Mouse (Mus musculus): ENCODE measurements at regions not wholly inside any gene's neighbourhood (a gene's known extent, or its start where the extent isn't known, plus 50 kb on each side); places are given as distances from the start of the nearest gene placed in this dataset.
"Not testable (repeated sequence)": the region's sequence is repeated elsewhere in the genome, so short reads cannot be mapped to it uniquely, and the experiment has no call there.

- DNase-seq (ENCODE audit: low spot score), result no peak
Observed at GRCm38 (mm10) chr3:8163030-8163429, 1446.9 kb downstream of the Zfp704 start.

GRCm38 (mm10) chr3:8161997-8162756 is 1447.7 kb downstream of the Zfp704 start:
- no peak for DNase-seq (ENCODE audit: low spot score)

DNA sequence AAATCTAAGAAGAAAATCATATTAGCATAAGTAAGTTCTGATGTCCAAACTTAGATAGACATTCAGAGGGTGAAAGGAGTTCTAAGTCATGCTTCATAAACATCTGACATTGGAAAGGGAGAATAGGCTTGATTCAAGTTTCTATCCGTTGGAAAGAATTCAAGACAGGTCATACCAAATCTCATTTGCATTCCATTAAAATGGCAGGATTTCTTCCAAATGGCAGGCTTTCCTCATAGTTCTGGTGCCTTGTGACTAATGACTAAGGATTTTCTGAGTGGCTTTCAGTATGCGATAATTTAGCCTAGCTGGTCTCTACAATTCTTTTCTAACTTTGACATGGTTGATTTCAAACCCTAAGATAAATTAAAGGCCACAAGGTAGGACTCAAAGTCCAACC is 1466.9 kb downstream of the Zfp704 start:
- DNase-seq (ENCODE audit: low spot score), result no peak

- no peak for DNase-seq (ENCODE audit: low spot score)
Observed at GRCm38 (mm10) chr3:8142190-8142589, 1467.7 kb downstream of the Zfp704 start.

DNA sequence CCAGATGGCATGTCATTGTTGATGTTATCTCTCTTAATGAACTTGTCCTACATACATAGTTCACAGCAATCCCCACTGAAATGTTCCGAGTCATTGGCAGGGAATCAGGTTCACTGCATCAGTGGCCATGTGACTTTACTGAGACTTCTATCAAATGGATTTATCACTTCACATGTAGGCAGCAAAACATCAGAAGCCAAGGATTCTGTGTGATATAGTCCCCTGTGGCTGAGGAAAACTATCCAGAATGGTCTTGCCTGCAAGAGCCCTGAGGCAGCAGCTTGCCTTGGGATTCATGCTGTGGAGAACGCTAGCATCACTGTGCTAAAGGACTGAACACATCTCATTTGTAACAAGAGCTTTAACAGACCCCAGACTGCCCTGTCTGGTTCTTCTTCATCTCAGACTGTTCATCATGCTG is 1468.2 kb downstream of the Zfp704 start:
- no peak for DNase-seq (ENCODE audit: low spot score)

GRCm38 (mm10) chr3:8123641-8124040 is 1486.2 kb downstream of the Zfp704 start:
- DNase-seq (ENCODE audit: low spot score), result not testable (repeated sequence)

- no peak for DNase-seq (ENCODE audit: low spot score)
Observed at GRCm38 (mm10) chr3:8123141-8123540, 1486.7 kb downstream of the Zfp704 start.

DNA sequence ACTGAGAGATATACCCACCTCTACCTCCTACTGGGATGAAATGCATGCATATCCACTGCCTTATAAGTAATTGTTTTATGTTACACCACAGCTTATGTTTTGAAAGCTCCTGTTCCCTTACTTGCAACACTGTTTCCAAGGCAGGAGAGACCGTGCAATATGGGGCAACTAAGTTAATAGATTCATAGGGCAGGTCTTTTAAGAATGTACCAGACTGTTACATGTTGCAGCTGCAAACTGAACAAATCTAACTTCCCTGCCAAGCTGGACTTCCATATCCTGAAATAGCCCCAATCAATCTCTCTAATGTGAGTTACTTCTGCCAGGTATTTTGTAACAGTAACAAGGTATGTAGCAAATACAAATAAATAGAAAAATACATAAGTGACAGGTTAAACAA is 1478.0 kb upstream of the 1700008P02Rik start:
- DNase-seq (ENCODE audit: low spot score), result no peak

DNA sequence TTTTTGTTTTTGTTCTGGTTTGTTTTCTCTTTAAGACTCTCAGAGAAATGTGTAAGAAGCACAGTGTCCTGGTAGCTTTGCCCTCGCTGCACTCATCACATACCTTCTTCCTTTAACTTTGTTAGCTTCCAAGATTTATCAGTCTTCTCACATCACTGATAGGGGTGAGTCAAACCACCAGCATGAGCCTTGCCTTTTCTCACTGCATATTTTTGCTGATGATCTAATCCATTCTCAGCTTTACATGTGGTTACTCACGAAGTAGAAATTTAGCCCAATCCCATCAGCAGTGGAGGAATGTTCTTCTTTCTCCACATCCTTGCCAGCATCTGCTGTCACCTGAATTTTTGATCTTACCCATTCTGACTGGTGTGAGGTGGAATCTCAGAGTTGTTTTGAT is 1464.5 kb upstream of the 1700008P02Rik start:
- no peak for DNase-seq (ENCODE audit: low spot score)

DNA sequence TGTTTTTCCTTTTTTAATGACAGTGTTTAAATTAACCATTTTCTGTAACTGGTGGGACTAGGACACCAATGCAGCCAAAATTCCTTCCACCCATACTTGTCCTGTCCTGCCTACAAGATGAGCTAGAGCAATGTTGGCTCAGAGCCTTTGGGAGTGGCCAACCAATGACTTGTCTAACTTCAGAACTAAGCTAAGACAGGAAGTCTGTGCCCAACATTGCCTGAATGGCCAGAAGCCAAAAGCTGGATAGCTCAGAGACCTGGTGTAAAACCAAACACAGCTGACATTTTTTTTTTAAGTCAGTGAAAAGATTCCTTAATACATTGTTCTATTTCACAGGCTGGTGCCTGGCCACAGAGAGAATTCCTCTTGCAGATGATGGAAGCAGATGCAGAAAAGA is 1433.5 kb upstream of the 1700008P02Rik start:
- DNase-seq (ENCODE audit: low spot score), result no peak

GRCm38 (mm10) chr3:8051167-8051566 is 1430.9 kb upstream of the 1700008P02Rik start:
- DNase-seq (ENCODE audit: low spot score), result no peak

DNA sequence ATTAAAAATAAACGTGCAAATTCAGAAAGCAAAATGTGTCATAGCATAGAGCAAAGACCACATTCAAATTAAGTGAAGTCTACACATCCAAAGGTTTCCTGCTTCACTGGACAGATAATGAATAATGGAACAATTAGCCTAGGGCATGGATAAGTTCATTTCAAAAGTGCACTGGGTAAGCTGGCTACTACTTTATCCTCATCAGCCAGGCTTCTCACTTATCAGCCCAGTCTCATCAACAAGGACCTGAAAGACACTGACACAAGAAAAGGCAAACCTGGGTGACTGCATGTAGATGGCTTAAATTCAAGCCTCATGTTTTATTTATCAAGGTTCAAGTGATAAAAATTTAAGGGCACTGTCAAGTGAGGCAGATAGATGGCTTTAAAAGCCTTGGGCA is 1429.5 kb upstream of the 1700008P02Rik start:
- DNase-seq (ENCODE audit: low spot score), result no peak

- no peak for DNase-seq (ENCODE audit: low spot score)
Observed at GRCm38 (mm10) chr3:8046348-8046747, 1426.1 kb upstream of the 1700008P02Rik start.

DNA sequence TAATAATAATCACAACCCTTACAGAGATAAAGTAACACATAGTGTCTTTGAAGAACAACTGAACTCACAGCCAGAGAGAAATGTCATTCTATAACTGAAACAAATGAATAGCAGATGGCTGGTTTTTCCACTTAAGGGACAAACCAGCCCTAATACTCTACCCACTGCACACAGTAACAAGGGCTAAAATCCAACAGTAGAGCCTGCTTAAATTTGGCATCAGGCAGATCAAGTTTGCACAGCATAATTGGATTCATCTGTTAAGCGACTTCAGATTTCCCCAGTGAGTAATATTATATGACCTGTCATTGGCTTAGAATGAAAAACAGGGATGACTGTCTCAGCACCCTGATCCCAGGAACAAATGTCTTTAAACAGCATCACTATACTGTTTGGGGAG is 1416.5 kb upstream of the 1700008P02Rik start:
- DNase-seq (ENCODE audit: low spot score), result no peak

DNA sequence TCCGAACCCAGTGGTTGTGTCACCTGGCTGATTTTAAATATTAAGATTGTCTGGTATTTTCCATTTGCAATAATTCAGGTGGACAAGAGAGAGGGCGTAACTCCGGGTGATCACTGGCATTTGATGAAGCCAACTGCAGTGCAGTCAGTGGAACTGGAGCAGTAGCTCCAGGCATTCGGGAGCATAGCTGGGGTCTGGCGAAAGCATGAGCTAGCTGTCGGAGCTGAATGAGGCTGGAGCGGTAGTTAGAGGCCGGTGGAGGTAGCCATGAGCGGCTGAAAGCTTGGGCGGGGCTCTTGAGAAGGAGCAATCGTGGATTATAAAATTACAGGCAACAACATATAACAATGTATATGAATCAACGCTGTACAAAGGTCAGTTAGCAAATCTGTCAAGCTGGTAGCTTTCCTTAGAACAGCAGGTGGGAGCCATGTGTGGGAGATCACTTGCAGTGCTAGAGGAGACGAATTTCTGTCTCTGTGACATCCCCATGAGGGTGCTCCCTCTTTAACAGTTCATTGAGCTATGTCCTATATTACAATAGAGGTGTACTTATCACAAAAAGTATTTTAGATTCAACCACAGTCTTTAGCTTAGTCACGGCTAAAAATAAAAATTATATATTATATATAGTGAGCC is 1415.0 kb upstream of the 1700008P02Rik start:
- DNase-seq (ENCODE audit: low spot score), result no peak

DNA sequence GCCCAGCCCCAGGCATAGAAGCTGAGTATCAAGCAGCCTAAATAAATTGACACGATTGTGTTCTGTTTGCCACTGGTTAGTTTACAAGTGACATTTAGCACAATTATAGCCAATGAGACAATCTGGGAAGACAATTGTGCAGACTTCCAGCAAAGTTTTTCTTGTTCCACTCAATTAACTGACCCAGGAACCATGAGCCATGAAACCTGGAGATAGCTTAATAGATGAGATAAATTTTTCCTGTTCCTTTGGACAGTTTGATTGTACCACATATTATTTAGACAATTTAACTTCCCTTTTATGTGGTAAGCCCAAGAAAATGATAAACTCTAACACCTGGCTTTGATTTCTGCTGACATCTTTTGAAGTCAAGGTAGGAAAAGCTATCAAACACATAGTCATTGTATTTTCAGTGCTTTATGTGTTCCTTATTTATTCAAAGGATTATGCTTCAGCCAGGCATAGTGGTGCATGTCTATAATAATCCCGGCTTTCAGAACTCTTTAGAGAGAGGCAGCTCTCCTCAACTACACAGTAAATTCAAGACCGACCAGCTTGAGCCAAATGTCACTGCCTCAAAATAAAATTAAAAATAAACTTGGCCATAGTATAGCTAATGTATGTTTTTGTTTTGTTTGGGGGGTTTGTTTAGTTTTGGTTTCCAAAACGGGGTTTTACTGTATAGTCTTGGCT is 1406.2 kb upstream of the 1700008P02Rik start:
- DNase-seq (ENCODE audit: low spot score), result no peak

- DNase-seq (ENCODE audit: low spot score), result no peak
Observed at GRCm38 (mm10) chr3:8022654-8023053, 1402.4 kb upstream of the 1700008P02Rik start.

DNA sequence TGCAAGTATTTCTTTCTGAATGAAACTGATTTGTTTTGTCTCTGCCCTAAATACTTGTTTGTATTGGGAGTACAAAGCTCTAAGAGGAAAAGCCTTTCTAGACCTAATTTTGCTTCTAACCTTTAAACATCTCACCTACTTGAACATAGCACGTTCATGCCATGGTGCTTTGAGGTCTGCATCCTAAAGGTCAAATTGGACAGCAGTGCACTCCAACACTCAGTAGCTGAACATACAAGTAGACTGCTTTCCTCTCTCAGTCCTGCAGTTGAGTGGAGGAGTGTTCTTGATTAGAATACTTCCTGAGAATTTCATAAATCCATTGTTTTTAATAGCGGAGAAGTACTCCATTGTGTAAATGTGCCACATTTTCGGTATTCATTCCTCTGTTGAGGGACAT is 1397.2 kb upstream of the 1700008P02Rik start:
- no peak for DNase-seq (ENCODE audit: low spot score)

DNA sequence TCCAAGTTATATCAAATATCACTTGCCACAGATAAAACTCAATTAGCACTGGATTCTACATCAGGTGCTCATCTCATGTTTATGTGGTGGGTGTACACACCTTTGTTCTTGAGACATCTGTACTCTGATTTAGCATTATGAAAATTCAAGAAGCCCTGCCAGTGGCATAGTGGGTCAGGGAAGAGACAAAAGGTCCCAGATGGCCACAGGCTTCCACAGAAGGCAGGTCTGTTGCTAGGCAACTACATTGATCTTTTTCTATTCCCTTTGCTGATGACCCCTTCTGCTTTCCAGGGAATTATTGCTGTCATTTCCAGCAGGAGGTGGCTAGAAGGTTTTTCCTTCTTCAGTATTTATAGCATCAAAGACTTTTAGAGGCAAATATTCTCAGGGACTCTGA is 1396.7 kb upstream of the 1700008P02Rik start:
- no peak for DNase-seq (ENCODE audit: low spot score)

DNA sequence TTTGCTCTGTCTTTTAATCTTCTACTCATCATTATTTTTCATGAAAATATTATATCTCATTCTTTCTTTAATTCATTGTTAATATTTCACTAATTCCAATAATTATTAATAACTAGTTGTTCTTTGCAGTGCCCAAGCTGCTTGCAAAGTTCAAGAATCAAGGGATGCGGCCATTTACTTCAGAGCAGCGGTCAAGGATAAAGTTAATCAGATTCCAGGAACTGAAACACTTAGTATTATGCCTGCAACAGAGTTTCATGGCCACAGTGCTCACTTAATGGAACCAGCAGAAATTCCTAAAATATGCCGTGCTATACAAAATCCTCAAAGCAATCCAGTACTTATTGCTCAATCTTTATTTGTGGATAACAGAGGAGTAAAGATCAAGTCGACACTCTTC is 1389.7 kb upstream of the 1700008P02Rik start:
- DNase-seq (ENCODE audit: low spot score), result no peak

DNA sequence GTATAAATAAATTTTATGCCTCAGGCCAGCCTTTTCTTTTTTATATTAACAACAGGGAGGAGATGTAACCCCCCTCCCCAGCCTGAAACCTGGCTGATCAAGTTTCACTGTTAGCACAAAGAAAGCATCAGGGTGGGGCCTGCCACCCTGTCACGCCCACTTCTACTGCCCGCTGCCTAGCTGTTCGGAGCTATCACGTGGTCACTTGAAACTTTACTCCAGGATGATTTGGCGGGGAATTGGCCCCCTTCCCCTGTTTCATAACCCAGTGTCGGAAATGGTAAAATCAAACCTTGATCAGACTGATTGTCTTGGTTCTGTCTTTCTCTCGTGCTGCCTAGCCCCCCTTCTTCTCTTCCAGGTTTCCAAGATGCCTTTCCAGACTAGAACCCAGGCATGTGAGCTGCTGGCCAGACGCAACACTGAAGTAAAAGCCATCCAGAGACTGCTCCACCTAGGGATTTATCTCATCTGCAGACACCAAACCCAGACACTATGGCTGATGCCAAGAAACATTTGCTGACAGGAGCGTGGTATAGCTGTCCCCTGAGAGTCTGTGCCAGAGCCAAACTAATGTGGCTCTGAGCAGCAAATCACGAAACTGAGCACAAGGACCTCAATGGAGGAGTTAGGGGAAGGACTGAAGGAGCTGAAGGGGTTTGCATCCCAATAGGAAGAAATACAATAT is 1386.6 kb upstream of the 1700008P02Rik start:
- DNase-seq (ENCODE audit: low spot score), result no peak

GRCm38 (mm10) chr3:8006273-8006672 is 1386.0 kb upstream of the 1700008P02Rik start:
- no peak for DNase-seq (ENCODE audit: low spot score)

DNA sequence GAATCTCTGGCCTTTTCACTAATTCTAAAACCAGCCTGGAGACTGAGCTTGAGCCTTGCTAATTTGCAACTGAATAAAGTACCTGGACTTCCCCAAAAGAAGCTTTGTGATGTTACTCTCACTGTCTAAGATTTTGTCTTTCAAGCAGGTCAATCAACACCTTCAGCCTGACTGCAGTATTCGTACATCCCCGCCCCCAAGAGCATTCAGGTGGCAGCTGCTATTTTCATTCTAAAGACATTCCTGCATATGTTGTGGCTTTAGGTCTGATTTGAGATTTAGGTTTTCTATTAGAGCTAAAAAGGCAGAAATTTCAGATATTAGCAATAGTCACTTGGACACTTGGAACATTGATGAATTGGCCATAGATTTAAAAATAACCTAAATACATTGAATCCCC is 1385.4 kb upstream of the 1700008P02Rik start:
- not testable (repeated sequence) for DNase-seq (ENCODE audit: low spot score)

Data from urinary bladder, postnatal 10 days (tissue).